Mouse (Mus musculus): ENCODE results near the gene Ptpn22.

DNA sequence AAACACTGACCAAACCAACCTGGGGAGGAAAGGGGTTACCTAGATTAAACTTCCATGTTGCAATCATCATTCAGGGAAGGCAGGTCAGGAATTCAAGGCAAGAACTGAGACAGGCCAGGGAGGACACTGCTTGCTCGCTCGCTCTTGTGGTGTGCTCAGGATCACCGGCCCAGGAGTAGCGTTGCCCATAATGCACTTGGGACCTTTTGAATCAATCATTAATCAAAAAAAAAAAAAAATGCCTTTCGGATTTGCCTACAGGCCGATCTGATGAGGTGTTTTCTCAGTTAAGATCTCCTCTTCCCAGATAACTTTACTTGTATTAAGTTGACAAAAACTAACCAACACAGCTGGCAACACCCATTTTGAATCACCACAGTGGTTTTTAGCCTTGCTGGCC is 4.6 kb downstream of the Ptpn22 start:
- no peak for TF ChIP-seq POLR2A (IDR thresholded peaks at IDR 0.05; ENCODE audit: borderline replicate concordance, extremely low read depth, low read depth, low read length)
- TF ChIP-seq CTCF (IDR thresholded peaks at IDR 0.05; ENCODE audit: insufficient read depth, low read length), result no peak

Data from lung, adult 2 months (tissue).